Mouse (Mus musculus): Measurements from ENCODE around the gene Slc5a10. TPM values are rescaled to one million over a fixed set of nuclear protein-coding genes. Genes with fewer than 3 reads are reported as not detected.
"Not testable (repeated sequence)": the region's sequence is repeated elsewhere in the genome, so short reads cannot be mapped to it uniquely, and the experiment has no call there.

The Slc5a10 gene
- polyA plus RNA-seq, 1 experiment from 2014 or later = not detected

- 97% methylated on average over 3 of the region's 4 CpGs for WGBS
- H3K4me3 ChIP-seq (ENCODE audit: low read depth, low read length); H3K4me1 ChIP-seq (ENCODE audit: control insufficient read depth, insufficient read depth, low read length); H3K9me3 ChIP-seq (replicated peaks; ENCODE audit: control insufficient read depth, low read length, poor library complexity, severe bottlenecking); H3K36me3 ChIP-seq (ENCODE audit: control insufficient read depth, insufficient read depth, low read length); H3K27ac ChIP-seq (ENCODE audit: low read length); ATAC-seq; H3K9ac ChIP-seq (ENCODE audit: low read depth, low read length); H3K27me3 ChIP-seq (ENCODE audit: control insufficient read depth, insufficient read depth, low read depth, low read length); H3K4me2 ChIP-seq (ENCODE audit: low read length): not testable (repeated sequence)
Observed at GRCm38 (mm10) chr11:61636309-61636708, 84.3 kb downstream of the Slc5a10 start.

DNA sequence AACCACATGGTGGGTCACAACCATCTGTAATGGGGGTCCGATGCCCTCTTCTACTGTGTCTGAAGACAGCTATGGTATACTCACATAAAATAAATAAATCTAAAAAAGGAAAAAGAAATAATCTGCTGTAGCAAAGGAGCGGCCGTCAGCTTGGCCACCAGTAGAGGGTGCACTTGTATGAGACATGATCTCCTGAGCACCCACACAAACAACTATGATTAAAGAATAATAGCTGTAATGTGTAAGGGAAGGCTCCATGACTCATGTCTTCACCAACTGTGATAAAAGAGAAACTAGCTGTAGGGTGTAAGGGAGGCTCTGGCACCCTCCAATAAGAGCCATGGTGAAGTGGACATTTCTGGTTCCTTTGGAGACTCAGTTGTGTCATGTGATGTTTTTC, 91.0 kb downstream of the Slc5a10 start:
- no peak overlapping the region for H3K27ac ChIP-seq (ENCODE audit: low read length)
- no peak for ATAC-seq
- 74% methylated on average over 3 of the region's 3 CpGs for WGBS

GRCm38 (mm10) chr11:61626509-61626908, 94.1 kb downstream of the Slc5a10 start:
- H3K4me1 ChIP-seq (ENCODE audit: control insufficient read depth, insufficient read depth, low read length) = no peaks in the 10 kb centered on the region
- no peak overlapping the region for H3K27ac ChIP-seq (ENCODE audit: low read length)
- H3K9ac ChIP-seq (ENCODE audit: low read depth, low read length) = no peak overlapping the region
- no peak overlapping the region for H3K4me3 ChIP-seq (ENCODE audit: low read depth, low read length)
- no peak for ATAC-seq
- H3K36me3 ChIP-seq (ENCODE audit: control insufficient read depth, insufficient read depth, low read length) = no peaks in the 10 kb centered on the region
- H3K4me2 ChIP-seq (ENCODE audit: low read length) = no peak overlapping the region
- WGBS = 93% methylated on average over 1 of the region's 1 CpGs
- no peaks in the 10 kb centered on the region for H3K27me3 ChIP-seq (ENCODE audit: control insufficient read depth, insufficient read depth, low read depth, low read length)
- H3K9me3 ChIP-seq (replicated peaks; ENCODE audit: control insufficient read depth, low read length, poor library complexity, severe bottlenecking) = 0 out of 2 replicates have a peak, but pooled peaks cover 4% of the 10 kb centered on the region

More for the DNA sequence above, 91.0 kb downstream of the Slc5a10 start:
- Histone ChIP-seq H3K4me2 (ENCODE audit: low read length) (no peak overlapping the region), H3K4me1 (ENCODE audit: control insufficient read depth, insufficient read depth, low read length) (no peaks in the 10 kb centered on the region), H3K9me3 (replicated peaks; ENCODE audit: control insufficient read depth, low read length, poor library complexity, severe bottlenecking) (0 out of 2 replicates have a peak, but pooled peaks cover 4% of the 10 kb centered on the region), H3K4me3 (ENCODE audit: low read depth, low read length) (no peak overlapping the region), H3K9ac (ENCODE audit: low read depth, low read length) (no peak overlapping the region), H3K36me3 (ENCODE audit: control insufficient read depth, insufficient read depth, low read length) (no peaks in the 10 kb centered on the region), H3K27me3 (ENCODE audit: control insufficient read depth, insufficient read depth, low read depth, low read length) (no peaks in the 10 kb centered on the region)

DNA sequence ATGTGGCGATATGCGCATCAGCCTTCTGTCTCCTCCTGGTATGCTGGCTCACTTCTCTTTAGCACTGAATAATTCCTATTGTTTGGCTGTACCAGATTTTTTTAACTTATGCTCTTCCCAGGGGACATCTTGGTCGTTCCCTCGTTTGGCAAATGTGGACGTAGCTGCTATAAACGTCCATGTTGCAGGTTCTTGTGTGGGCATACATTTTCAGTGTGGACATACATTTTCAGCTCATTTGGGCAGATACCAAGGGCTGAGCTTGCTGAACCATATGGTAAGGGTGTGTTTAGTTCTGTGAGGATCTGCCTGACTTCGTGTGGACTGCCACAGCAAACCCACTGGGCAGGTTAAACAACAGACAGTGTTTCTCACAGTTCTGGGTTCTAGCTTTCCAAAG, 95.5 kb downstream of the Slc5a10 start:
- Histone ChIP-seq H3K4me3 (ENCODE audit: low read depth, low read length) (no peak overlapping the region), H3K9ac (ENCODE audit: low read depth, low read length) (no peak overlapping the region), H3K27me3 (ENCODE audit: control insufficient read depth, insufficient read depth, low read depth, low read length) (no peaks in the 10 kb centered on the region), H3K27ac (ENCODE audit: low read length) (no peak overlapping the region), H3K9me3 (replicated peaks; ENCODE audit: control insufficient read depth, low read length, poor library complexity, severe bottlenecking) (0 out of 2 replicates have a peak, but pooled peaks cover 4% of the 10 kb centered on the region), H3K4me2 (ENCODE audit: low read length) (no peak overlapping the region), H3K36me3 (ENCODE audit: control insufficient read depth, insufficient read depth, low read length) (no peaks in the 10 kb centered on the region), H3K4me1 (ENCODE audit: control insufficient read depth, insufficient read depth, low read length) (peaks cover 1% of the 10 kb centered on the region)
- no peak for ATAC-seq
- WGBS = 81% methylated on average over 7 of the region's 7 CpGs

Other genes with a start within 250 kb of the Slc5a10 start
- 16.2 and 18.0 TPM in 2 replicates for gene Mfap4, start 235.4 kb downstream of the Slc5a10 start, polyA plus RNA-seq (2015; fragmentation: Nextera tagmentation; extraction: Ambion mirVana)
- 63.0 and 66.7 TPM in 2 replicates for gene Mapk7, start 226.4 kb downstream of the Slc5a10 start, polyA plus RNA-seq (2015; fragmentation: Nextera tagmentation; extraction: Ambion mirVana)
- 31.5 and 32.8 TPM in 2 replicates for gene B9d1, start 215.7 kb downstream of the Slc5a10 start, polyA plus RNA-seq (2015; fragmentation: Nextera tagmentation; extraction: Ambion mirVana)
- gene Epn2, start 141.1 kb downstream of the Slc5a10 start, polyA plus RNA-seq (2015; fragmentation: Nextera tagmentation; extraction: Ambion mirVana) = 78.0 and 82.3 TPM in 2 replicates
- 10.7 and 11.6 TPM in 2 replicates for gene Grap, start 67.6 kb downstream of the Slc5a10 start, polyA plus RNA-seq (2015; fragmentation: Nextera tagmentation; extraction: Ambion mirVana)
- 0.11 and 0.26 TPM in 2 replicates for gene Fam83g, start 36.7 kb downstream of the Slc5a10 start, polyA plus RNA-seq (2015; fragmentation: Nextera tagmentation; extraction: Ambion mirVana)
- gene Prpsap2, start 41.3 kb upstream of the Slc5a10 start, polyA plus RNA-seq (2015; fragmentation: Nextera tagmentation; extraction: Ambion mirVana) = 55.3 TPM in 2 replicates
- gene Ulk2, start 134.2 kb upstream of the Slc5a10 start, polyA plus RNA-seq (2015; fragmentation: Nextera tagmentation; extraction: Ambion mirVana) = 43.9 and 44.0 TPM in 2 replicates
- gene Akap10, start 209.4 kb upstream of the Slc5a10 start, polyA plus RNA-seq (2015; fragmentation: Nextera tagmentation; extraction: Ambion mirVana) = 10.3 and 12.2 TPM in 2 replicates
- 8.0 and 9.9 TPM in 2 replicates for gene Specc1, start 235.9 kb upstream of the Slc5a10 start, polyA plus RNA-seq (2015; fragmentation: Nextera tagmentation; extraction: Ambion mirVana)